Mouse (Mus musculus) T-helper 1 cell (primary cell): Measurements from ENCODE around the gene Gm20815.
"Not testable (repeated sequence)": the region's sequence is repeated elsewhere in the genome, so short reads cannot be mapped to it uniquely, and the experiment has no call there.

Experiments
- in situ Hi-C: fragments of 300-600 bp; cut with MboI, MseI; formaldehyde crosslinking; loops from one replicate; pipeline ENCODE4 v1.15.1; 2025; ENCODE audit warnings: high pct_unique_total_duplicates

The Gm20815 gene

DNA sequence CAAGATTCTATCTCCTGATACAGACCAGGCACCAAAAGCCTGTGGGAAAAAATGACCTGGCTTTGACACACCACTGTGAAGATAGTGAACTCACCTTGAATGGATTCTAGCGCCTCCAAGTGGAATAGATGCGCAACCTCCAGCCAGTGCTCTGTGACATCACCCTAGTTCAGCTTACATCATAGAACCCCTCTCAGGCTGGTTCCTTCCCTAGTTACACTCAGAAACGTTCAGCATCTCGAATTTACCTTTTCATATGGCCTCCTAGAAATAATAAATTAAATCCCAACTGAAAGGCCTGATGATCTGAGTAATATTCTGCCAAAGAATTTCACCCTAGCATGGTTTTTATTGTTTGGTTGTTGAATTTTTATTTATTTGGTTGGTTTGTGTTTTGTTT is at the start of gene Gm20815:
Gm20815 (minus strand) TSS at position 101 of the 400 bp plus-strand sequence.
- in situ Hi-C loops = not testable (repeated sequence)
